Mouse (Mus musculus): ENCODE data around the gene Fbln2.

The Fbln2 gene

GRCm38 (mm10) chr6:91192851-91193545 lies 19.3 kb upstream of the Fbln2 start:
- peak; percentile 84 for DNase-seq (ENCODE audit: inconsistent ontology term)

GRCm38 (mm10) chr6:91198456-91198855 lies 13.8 kb upstream of the Fbln2 start:
- no peak for DNase-seq (ENCODE audit: inconsistent ontology term)

DNA sequence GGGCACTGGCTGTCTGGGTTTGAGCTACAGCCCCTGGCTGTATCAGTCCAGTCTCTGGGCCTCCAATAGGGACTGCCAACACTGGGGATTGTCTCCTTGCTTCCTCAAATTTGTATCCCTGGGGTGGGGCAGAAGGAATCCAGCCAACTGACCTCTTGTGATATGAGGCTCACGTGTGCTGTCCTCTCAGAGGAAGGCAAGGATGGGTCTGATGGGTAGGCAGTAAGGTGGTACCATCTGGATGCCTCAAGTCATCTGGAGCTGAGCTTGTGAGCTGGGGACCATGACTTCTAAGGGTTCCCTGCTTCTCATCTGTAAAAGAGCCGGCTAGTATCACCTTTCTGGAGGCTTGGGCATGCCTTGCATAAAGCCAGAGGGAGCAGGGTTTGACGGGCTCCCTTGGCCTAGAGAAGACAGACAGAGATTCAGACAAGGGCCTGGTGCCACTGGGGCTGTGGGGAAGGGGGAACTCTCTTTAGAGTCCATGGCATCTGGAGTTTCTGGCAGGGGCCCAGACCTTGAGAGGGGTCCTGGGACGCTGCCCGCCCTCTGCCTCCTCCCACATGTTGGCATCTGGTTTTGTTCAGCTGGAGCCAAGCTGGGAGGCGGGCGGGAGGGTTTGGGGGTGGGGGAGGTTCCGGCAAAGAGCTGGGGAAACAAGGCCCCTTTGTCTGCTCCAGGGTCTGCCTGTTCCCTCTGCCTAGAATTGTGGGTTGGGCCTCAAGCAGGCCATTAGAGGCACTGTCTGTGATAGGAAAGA lies 11.6 kb upstream of the Fbln2 start:
- peak; percentile 64 for DNase-seq (ENCODE audit: inconsistent ontology term)

DNA sequence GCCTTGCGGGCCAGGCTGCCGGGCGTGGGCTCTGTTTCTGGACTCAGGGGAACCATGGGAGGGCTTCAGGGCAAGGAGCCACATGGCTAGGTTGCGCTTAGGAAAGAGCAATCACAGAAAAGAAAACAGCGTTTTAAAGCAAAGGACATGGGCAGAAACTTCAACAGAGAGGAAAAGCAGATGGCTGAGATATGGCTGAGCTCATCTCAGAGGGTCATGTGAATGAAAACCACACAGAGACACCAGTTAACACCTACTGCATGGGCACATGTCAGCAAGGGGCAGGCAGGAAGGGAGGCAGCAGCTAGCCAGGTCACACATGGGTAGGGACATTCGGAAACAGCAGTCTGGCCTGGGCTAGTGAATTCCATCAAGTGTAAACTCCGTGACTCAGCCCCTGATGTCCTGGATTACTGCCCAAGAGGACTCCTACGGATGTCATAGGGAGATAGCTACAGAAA lies 10.3 kb upstream of the Fbln2 start:
- peak; percentile 91 for DNase-seq (ENCODE audit: inconsistent ontology term)

- peak; percentile 70 for DNase-seq (ENCODE audit: inconsistent ontology term)
Observed at GRCm38 (mm10) chr6:91202571-91202970, 9.7 kb upstream of the Fbln2 start.

- DNase-seq (ENCODE audit: inconsistent ontology term): no peak
Observed at GRCm38 (mm10) chr6:91205346-91205745, 6.9 kb upstream of the Fbln2 start.

DNA sequence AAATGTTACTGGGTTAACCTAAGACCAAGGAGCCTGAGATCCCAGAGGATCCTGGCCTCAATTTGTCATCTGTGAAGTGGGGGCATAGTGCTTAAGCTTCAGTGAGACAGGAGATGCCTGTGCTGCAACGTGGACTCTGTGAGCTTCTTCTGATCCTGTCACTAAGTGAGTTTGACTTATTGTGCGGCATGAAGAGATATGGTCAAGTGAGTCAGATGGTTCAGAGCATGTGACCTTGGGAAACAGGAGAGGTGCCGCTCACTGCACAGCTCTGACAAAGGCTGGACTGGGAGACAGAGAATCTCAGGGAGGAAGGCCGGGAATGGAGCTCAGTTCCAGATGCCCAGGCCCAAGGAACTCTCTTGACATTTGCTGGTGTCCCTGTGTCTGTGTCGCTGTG lies 6.5 kb upstream of the Fbln2 start:
- DNase-seq (ENCODE audit: inconsistent ontology term): no peak

DNA sequence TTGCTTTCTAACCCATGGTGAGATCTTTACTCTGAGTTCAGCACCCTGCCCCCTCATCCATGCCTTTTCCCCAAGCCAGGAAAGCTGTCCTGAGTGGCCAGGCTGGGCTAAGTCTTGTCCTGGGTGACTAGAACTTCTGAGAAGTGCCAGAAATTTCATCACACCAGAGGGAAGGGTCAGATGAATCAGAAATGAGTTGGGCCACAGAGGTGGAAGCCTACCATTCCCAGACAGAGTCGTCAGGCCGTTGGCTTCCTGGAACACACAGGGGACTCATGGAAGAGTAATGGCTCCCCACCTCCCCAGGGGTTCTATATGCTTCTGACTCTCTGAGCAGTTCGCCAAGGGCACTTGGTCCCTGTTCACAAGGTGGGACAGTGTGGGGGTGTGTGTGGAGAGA lies 4.8 kb upstream of the Fbln2 start:
- peak; percentile 72 for DNase-seq (ENCODE audit: inconsistent ontology term)

- DNase-seq (ENCODE audit: inconsistent ontology term): no peak
Observed at GRCm38 (mm10) chr6:91209780-91210179, 2.5 kb upstream of the Fbln2 start.

DNA sequence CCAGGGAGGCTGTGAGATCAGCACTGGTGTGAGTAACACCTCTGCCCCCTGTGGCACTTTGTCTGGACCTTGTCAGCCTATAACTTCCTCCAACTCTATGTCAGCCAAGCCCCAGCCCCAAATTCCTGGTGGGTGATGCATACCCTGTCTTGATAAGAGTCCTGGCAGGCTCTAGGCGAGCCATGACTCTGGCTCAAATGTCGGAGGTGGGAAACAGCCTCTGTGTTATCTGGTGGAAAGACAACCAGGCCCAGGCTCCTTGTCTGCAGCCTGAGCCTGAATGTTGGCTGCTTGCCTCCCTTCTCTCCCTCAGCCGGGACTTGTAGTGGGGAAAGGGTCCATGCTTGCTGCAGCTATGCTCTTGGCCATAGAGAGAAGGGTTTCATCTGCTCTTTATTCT lies 1.4 kb upstream of the Fbln2 start:
- DNase-seq (ENCODE audit: inconsistent ontology term): no peak

DNA sequence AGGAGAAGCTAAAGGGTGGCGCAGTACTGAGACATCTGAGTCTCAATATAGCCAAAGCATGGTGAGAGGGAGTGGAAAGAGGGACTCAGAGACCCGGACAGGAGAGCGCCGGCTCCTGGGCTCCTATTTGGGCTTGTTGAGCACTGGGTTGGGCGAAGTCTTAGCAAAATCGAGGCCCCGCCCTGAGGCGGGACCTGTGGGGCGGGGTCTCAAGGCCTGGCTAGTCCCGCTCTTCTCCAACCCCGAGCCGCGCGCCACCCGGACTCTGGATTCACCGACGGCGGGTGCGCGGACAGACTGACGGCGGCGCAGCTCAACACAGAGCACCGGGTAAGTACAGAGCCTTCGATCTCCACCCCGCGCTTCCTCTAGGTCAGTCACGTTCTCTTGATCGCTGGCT lies 316 bp downstream of the Fbln2 start:
- DNase-seq (ENCODE audit: inconsistent ontology term): peak; percentile 80

- no peak for DNase-seq (ENCODE audit: inconsistent ontology term)
Observed at GRCm38 (mm10) chr6:91213287-91214218, 1.3 kb downstream of the Fbln2 start.

- DNase-seq (ENCODE audit: inconsistent ontology term): no peak
Observed at GRCm38 (mm10) chr6:91215454-91215853, 3.2 kb downstream of the Fbln2 start.

GRCm38 (mm10) chr6:91218445-91218844 lies 6.2 kb downstream of the Fbln2 start:
- no peak for DNase-seq (ENCODE audit: inconsistent ontology term)

DNA sequence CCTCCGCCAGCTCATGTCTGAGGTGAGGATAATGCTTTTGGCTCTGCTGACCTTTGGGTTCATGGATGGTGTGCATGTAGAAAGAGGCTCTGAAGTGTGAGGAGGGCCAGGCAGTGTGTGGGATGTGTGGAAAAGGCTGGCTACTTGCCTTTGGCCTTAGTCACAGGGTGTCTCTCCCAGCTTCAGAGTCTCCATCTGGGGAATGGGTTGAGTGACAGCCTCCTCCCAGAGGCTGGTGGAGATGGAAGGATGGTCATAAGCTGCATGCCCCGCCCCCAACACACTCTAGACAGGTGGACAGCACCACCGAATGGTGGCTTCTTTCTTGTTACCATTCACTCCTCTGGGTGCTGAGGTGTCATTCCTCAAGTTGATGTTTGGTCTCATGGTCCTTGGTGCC lies 6.6 kb downstream of the Fbln2 start:
- no peak for DNase-seq (ENCODE audit: inconsistent ontology term)

GRCm38 (mm10) chr6:91220062-91220461 lies 7.8 kb downstream of the Fbln2 start:
- DNase-seq (ENCODE audit: inconsistent ontology term): no peak

- DNase-seq (ENCODE audit: inconsistent ontology term): no peak
Observed at GRCm38 (mm10) chr6:91221094-91221493, 8.8 kb downstream of the Fbln2 start.

GRCm38 (mm10) chr6:91222694-91223346 lies 10.6 kb downstream of the Fbln2 start:
- no peak for DNase-seq (ENCODE audit: inconsistent ontology term)

DNA sequence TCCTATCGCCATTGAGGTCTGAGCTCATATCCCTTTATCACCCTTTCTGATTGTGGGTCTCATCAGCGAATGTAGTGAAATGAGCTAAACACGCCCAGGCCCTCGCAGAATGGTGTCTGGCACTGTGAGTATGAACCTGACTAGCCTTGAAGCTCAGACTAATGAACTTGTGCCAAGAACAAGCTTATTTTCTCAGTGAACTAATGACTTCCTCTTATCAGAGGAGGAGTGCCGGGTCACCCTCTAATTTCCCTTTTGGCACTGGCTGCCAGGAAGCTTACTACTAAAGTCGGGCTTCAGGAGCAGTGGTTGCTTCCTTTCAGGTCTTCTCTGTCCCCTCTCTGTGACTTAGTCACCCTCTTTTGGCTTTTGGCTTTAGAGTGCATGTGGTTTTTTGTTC lies 12.7 kb downstream of the Fbln2 start:
- DNase-seq (ENCODE audit: inconsistent ontology term): no peak

DNA sequence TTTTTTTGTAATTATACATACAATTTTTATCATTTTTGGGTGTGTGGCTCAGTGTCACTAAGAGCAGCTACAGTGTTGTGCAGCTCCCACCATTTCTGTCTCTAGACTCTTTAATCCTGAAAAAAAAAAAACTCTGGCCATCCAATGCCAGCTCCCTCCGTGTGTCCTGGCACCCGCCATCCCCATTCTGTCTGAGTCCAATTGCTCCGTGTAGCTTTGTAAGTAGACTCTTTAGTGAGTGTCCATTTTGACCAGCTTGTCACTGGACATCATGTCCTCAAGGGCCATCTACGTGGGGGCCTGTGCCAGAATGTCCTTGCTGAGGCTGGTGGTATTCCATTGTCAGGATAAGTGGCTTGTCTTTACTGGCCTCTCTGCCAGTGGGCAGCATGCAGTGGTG lies 13.1 kb downstream of the Fbln2 start:
- DNase-seq (ENCODE audit: inconsistent ontology term): no peak

DNA sequence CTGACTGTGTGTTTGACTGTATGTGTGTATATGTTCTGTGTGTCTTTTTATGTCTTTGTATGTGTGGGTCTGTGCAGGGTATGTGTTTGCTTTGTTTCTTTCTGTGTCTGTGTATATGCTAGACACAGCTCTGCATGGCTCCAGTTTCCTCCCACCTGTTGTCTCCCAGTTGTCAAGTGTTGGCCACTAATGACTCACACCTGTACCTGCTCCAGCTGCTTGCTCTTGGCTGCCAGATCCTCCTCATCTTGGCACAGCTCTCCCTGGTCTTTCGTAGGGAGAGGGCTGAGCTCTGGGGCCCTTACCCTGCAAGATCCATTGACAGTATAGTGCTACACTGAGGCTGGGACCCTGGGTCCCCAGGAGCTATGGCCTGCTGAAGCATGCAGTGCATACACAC lies 13.8 kb downstream of the Fbln2 start:
- DNase-seq (ENCODE audit: inconsistent ontology term): no peak

DNA sequence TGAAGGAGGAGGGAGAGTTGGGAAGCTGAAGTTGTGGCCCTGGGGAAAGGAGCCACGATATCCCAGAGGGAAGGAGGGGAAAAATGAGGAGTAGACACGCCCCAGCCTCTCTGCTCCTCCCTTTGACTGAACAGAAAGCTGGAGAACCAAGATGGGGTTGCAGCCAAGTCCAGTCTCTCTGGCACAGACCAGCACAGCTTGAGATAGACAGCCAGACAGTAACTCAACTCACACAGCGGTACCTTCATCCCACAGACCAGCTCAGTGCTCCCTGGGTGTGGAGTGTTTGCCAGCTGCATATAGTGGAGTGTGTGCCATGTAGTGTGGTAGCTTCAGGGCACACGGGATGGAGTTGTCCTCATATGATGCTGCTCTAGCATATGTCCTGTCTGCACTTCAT lies 16.7 kb downstream of the Fbln2 start:
- no peak for DNase-seq (ENCODE audit: inconsistent ontology term)
